Mouse (Mus musculus): ENCODE measurements around the gene H2-Ob. TPM values are rescaled to one million over a fixed set of nuclear protein-coding genes. Genes with fewer than 3 reads are reported as not detected.
"Not testable (repeated sequence)": the region's sequence is repeated elsewhere in the genome, so short reads cannot be mapped to it uniquely, and the experiment has no call there.

The H2-Ob gene
- polyA plus RNA-seq, 1 experiment from 2014 or later = 0.16 TPM

DNA sequence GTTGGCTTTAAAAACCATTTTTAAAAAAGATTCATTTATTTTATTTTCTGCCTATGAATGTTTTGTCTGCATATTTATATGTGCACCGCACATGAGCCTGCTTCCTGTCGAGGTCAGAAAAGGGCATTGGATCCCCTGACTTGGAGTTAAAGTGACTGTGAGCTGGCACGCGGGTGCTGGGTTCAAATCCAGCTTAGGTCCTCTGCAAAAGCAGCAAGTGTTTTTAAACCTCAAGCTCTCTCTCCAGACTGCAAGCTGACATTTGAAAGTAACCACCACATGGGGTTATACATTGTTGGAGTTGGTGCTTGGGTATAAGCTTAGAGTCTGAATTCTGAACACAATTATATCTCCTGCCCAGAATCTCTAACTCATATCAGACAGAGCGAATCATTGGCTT, 20.7 kb upstream of the H2-Ob start:
- Histone ChIP-seq H3K4me2 (replicated peaks; ENCODE audit: low read depth) (no peak overlapping the region), H3K27ac (replicated peaks) (no peak overlapping the region), H3K4me3 (ENCODE audit: low read depth, low read length) (no peak overlapping the region), H3K4me1 (replicated peaks; ENCODE audit: control insufficient read depth, insufficient read depth) (no peaks in the 10 kb centered on the region), H3K36me3 (ENCODE audit: control insufficient read depth, insufficient read depth, low read length) (no peaks in the 10 kb centered on the region), H3K9ac (ENCODE audit: low read length) (no peak overlapping the region), H3K27me3 (ENCODE audit: control insufficient read depth, insufficient read depth, low read length) (no peaks in the 10 kb centered on the region), H3K9me3 (ENCODE audit: control insufficient read depth, low read length) (no peaks in the 10 kb centered on the region)
- no peak for DNase-seq (ENCODE audit: low spot score)
- ATAC-seq (ENCODE audit: low FRiP score, low TSS enrichment) = no peak
- TF ChIP-seq EP300 (optimal IDR thresholded peaks at IDR 0.05) = no peak
- no peak for TF ChIP-seq CTCF (IDR thresholded peaks at IDR 0.05; ENCODE audit: low read depth)
- 83% methylated on average over 5 of the region's 5 CpGs for WGBS

DNA sequence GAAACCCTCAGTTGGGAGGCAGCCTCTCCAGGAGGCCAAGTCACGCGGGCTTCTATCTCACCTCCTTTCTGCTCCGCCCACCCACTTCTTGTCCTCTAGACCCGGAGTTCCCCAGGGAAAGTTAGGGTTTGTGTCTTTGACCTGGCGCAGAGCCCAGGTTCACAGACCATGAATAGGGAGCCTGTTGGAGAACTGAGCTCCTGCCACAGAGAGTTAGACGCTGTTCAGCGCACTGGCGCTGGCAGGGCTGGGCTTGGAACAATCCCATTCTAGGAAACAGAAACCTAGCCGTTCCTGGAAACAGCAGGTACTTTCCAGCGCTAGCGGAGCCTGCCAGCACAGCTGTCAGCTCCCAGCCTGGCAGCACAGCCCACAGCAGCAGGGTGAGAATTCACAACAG, 20.0 kb upstream of the H2-Ob start:
- WGBS = 73% methylated on average over 11 of the region's 11 CpGs
- Histone ChIP-seq H3K4me2 (replicated peaks; ENCODE audit: low read depth) (no peak overlapping the region; the same call in 1 of the 2 replicates), H3K9me3 (ENCODE audit: control insufficient read depth, low read length) (no peaks in the 10 kb centered on the region), H3K4me3 (ENCODE audit: low read depth, low read length) (no peak overlapping the region), H3K36me3 (ENCODE audit: control insufficient read depth, insufficient read depth, low read length) (no peaks in the 10 kb centered on the region), H3K9ac (ENCODE audit: low read length) (no peak overlapping the region), H3K27ac (replicated peaks) (no peak overlapping the region), H3K4me1 (replicated peaks; ENCODE audit: control insufficient read depth, insufficient read depth) (no peaks in the 10 kb centered on the region), H3K27me3 (ENCODE audit: control insufficient read depth, insufficient read depth, low read length) (no peaks in the 10 kb centered on the region)
- ATAC-seq (ENCODE audit: low FRiP score, low TSS enrichment) (peak; percentile 91), DNase-seq (ENCODE audit: low spot score) (peak; percentile 54)
- TF ChIP-seq CTCF (IDR thresholded peaks at IDR 0.05; ENCODE audit: low read depth) (no peak), EP300 (optimal IDR thresholded peaks at IDR 0.05) (no peak)

DNA sequence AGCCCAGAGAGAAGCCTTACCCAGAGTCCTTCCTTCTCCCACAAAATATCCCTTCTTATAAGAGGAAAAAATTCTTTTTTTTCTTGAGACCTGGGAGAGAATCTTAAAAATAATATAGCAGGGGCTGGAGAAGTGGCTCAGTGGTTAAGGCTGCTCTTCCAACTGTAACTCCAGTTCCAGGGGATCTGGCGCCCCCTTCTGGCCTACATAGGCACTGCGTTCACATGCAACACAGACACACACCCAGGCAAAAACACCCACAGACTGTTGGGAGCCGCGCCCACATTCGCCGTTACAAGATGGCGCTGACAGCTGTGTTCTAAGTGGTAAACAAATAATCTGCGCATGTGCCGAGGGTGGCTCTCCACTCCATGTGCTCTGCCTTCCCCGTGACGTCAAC, 19.6 kb upstream of the H2-Ob start:
- H3K27ac ChIP-seq (replicated peaks); H3K4me1 ChIP-seq (replicated peaks; ENCODE audit: control insufficient read depth, insufficient read depth); H3K27me3 ChIP-seq (ENCODE audit: control insufficient read depth, insufficient read depth, low read length); H3K36me3 ChIP-seq (ENCODE audit: control insufficient read depth, insufficient read depth, low read length); H3K9me3 ChIP-seq (ENCODE audit: control insufficient read depth, low read length); H3K4me2 ChIP-seq (replicated peaks; ENCODE audit: low read depth); H3K4me3 ChIP-seq (ENCODE audit: low read depth, low read length); H3K9ac ChIP-seq (ENCODE audit: low read length): not testable (repeated sequence)
- WGBS = 90% methylated on average over 7 of the region's 11 CpGs
- DNase-seq (ENCODE audit: low spot score) (peak; percentile 35), ATAC-seq (ENCODE audit: low FRiP score, low TSS enrichment) (peak; percentile 53; the same call in 1 of the 2 replicates)
- TF ChIP-seq CTCF (IDR thresholded peaks at IDR 0.05; ENCODE audit: low read depth) = peak; percentile 63

DNA sequence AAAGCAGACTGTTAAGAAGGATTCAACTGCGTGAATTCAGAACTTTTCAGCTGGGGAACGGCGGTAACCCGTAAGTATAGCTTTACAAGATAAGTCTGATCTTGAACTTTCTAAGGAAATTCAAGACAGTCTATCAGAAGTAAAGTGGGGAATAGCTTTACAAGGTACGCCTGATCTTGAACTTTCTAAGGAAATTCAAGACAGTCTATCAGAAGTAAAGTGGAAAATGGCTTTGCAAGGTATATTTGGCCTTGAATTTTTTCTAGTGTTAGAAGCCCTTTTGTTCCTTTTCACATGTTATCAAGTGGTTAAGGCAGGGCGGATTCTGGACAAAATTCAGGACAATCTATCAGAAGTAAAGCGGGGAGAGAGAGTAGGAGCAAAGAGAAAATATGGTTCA, 18.9 kb upstream of the H2-Ob start:
- not testable (repeated sequence) for H3K27ac ChIP-seq (replicated peaks); H3K4me1 ChIP-seq (replicated peaks; ENCODE audit: control insufficient read depth, insufficient read depth); ATAC-seq (ENCODE audit: low FRiP score, low TSS enrichment); H3K27me3 ChIP-seq (ENCODE audit: control insufficient read depth, insufficient read depth, low read length); H3K4me2 ChIP-seq (replicated peaks; ENCODE audit: low read depth); H3K9me3 ChIP-seq (ENCODE audit: control insufficient read depth, low read length); H3K9ac ChIP-seq (ENCODE audit: low read length); H3K36me3 ChIP-seq (ENCODE audit: control insufficient read depth, insufficient read depth, low read length); DNase-seq (ENCODE audit: low spot score); H3K4me3 ChIP-seq (ENCODE audit: low read depth, low read length)
- 92% methylated on average over 3 of the region's 7 CpGs for WGBS

DNA sequence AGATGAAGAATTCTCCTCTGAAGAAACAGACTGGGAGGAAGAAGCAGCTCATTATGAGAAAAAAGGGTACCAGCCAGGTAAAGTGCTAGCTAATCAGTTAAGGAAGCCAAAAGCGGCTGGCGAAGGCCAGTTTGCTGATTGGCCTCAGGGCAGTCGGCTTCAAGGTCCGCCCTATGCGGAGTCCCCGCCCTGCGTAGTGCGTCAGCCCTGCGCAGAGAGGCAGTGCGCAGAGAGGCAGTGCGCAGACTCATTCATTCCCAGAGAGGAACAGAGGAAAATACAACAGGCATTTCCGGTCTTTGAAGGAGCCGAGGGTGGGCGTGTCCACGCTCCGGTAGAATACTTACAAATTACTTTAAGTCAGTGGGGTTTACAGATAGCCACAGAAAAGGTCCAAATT, 18.3 kb upstream of the H2-Ob start:
- not testable (repeated sequence) for H3K4me1 ChIP-seq (replicated peaks; ENCODE audit: control insufficient read depth, insufficient read depth); H3K4me2 ChIP-seq (replicated peaks; ENCODE audit: low read depth); ATAC-seq (ENCODE audit: low FRiP score, low TSS enrichment); H3K4me3 ChIP-seq (ENCODE audit: low read depth, low read length); H3K9me3 ChIP-seq (ENCODE audit: control insufficient read depth, low read length); DNase-seq (ENCODE audit: low spot score); H3K36me3 ChIP-seq (ENCODE audit: control insufficient read depth, insufficient read depth, low read length); H3K27ac ChIP-seq (replicated peaks); H3K9ac ChIP-seq (ENCODE audit: low read length); H3K27me3 ChIP-seq (ENCODE audit: control insufficient read depth, insufficient read depth, low read length)
- WGBS = 100% methylated on average over 4 of the region's 16 CpGs

DNA sequence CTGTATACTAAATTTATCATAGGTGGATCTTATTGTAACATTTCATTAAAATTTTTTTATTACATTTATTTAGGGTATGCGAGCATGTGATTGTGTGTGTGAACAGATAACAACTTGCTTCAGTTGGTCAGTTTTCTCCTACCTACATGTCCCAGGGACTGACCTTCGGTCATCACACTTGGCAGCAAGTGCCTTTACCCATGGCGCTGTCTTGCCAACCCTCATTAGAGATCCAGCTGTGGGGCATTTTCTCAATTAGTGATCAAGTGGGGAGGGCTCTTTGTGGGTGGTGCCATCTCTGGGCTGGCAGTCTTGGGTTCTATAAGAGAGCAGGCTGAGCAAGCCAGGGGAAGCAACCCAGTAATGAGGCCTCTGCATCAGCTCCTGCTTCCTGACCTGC, 13.9 kb upstream of the H2-Ob start:
- no peak overlapping the region for H3K27ac ChIP-seq (replicated peaks)
- H3K4me1 ChIP-seq (replicated peaks; ENCODE audit: control insufficient read depth, insufficient read depth) = no peaks in the 10 kb centered on the region
- no peaks in the 10 kb centered on the region for H3K36me3 ChIP-seq (ENCODE audit: control insufficient read depth, insufficient read depth, low read length)
- H3K9ac ChIP-seq (ENCODE audit: low read length) = no peak overlapping the region
- no peaks in the 10 kb centered on the region for H3K9me3 ChIP-seq (ENCODE audit: control insufficient read depth, low read length)
- H3K27me3 ChIP-seq (ENCODE audit: control insufficient read depth, insufficient read depth, low read length) = no peaks in the 10 kb centered on the region
- no peak overlapping the region for H3K4me2 ChIP-seq (replicated peaks; ENCODE audit: low read depth)
- H3K4me3 ChIP-seq (ENCODE audit: low read depth, low read length) = no peak overlapping the region
- no peak for ATAC-seq (ENCODE audit: low FRiP score, low TSS enrichment)
- no peak for DNase-seq (ENCODE audit: low spot score)
- WGBS = 93% methylated on average over 3 of the region's 3 CpGs
- TF ChIP-seq EP300 (optimal IDR thresholded peaks at IDR 0.05) = no peak
- no peak for TF ChIP-seq CTCF (IDR thresholded peaks at IDR 0.05; ENCODE audit: low read depth)

Measured in stomach, postnatal 0 days (tissue).